Mouse (Mus musculus) E14TG2a.4 (cell line): ENCODE results near the gene Adcy5.

Source experiments
- H3K27me3 ChIP-seq: 2 replicates; pipeline ENCODE4 v1.6.1; 2014; ENCODE audit warnings: low read length, control low read depth; ENCODE audit not compliant: insufficient read depth
- H3K36me3 ChIP-seq: 2 replicates; pipeline ENCODE4 v1.6.1; 2014; ENCODE audit warnings: low read length, control low read depth; ENCODE audit not compliant: insufficient read depth
- H3K4me1 ChIP-seq: replicated peaks from 2 replicates; pipeline ENCODE4 v1.6.1; 2014; ENCODE audit warnings: low read depth, low read length, control low read depth
- H3K4me3 ChIP-seq: replicated peaks from 2 replicates; pipeline ENCODE4 v1.5.1; 2014; ENCODE audit warnings: mild to moderate bottlenecking, low read length
- H3K9me3 ChIP-seq: 2 replicates; pipeline ENCODE4 v1.6.1; 2014; ENCODE audit warnings: low read length, control low read depth
- CTCF ChIP-seq: conservative IDR thresholded peaks from 2 replicates; pipeline ENCODE4 v1.5.1; 2014; ENCODE audit warnings: low read length
- NANOG ChIP-seq: IDR thresholded peaks from 2 replicates; pipeline ENCODE4 v1.6.1; 2014; ENCODE audit warnings: borderline replicate concordance, low read length, mixed read lengths
- POU5F1 ChIP-seq: IDR thresholded peaks from 2 replicates; pipeline ENCODE4 v1.6.1; 2014; ENCODE audit warnings: low read length, borderline replicate concordance

Gene Adcy5

DNA sequence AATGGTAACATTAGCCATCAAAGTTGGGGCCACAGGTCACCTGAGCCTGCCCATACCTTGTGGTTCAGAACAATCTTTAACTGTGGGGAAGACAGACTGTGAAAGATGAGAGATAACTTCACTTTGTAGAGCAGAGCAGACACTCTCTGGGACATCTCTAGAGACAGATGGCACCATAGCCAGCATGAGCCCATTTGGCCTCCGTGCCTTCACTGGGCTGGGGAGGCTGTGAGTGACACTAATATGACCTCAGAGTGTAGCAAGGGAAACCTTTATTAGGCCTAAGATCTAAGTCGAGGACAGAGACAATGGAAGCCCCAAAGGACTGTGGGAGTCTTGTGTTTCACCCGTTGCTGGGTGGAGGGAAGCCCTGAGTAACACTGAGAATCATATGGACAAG, 92.7 kb downstream of the Adcy5 start:
- TF ChIP-seq CTCF (no peak), NANOG (no peak), POU5F1 (no peak)
- Histone ChIP-seq H3K4me1 (no peaks in the 10 kb centered on the region), H3K27me3 (peaks cover 36% of the 10 kb centered on the region), H3K36me3 (no peaks in the 10 kb centered on the region), H3K9me3 (no peaks in the 10 kb centered on the region), H3K4me3 (no peak overlapping the region)

DNA sequence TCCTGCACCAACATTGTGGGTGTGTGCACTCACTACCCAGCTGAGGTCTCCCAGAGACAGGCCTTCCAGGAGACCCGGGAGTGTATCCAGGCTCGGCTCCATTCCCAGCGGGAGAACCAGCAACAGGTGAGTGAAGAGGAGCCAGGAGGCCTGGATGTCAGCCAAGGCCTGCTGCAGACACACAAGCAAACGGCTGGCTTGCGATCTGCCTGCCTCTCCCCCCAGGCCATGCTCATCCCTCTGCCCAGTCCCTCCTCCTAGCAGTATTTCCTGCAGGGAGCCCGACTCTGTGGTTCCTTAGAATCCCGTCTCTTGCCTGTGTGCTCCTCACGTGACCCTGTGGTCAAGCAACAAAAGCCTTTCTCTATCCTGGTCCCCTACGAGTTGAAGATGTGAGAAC, 94.1 kb downstream of the Adcy5 start:
- Histone ChIP-seq H3K27me3 (peaks cover 36% of the 10 kb centered on the region), H3K4me3 (no peak overlapping the region), H3K9me3 (no peaks in the 10 kb centered on the region), H3K4me1 (no peaks in the 10 kb centered on the region; the same call in 1 of the 2 replicates), H3K36me3 (no peaks in the 10 kb centered on the region)
- TF ChIP-seq NANOG (no peak), CTCF (no peak), POU5F1 (no peak)

- Histone ChIP-seq H3K36me3 (no peaks in the 10 kb centered on the region), H3K9me3 (no peaks in the 10 kb centered on the region), H3K4me1 (no peaks in the 10 kb centered on the region; the same call in 1 of the 2 replicates), H3K4me3 (no peak overlapping the region), H3K27me3 (peaks cover 36% of the 10 kb centered on the region)
- TF ChIP-seq POU5F1 (no peak), NANOG (no peak), CTCF (no peak)
These were observed 95.1 kb downstream of the Adcy5 start for GRCm38 (mm10) chr16:35249763-35250162.

DNA sequence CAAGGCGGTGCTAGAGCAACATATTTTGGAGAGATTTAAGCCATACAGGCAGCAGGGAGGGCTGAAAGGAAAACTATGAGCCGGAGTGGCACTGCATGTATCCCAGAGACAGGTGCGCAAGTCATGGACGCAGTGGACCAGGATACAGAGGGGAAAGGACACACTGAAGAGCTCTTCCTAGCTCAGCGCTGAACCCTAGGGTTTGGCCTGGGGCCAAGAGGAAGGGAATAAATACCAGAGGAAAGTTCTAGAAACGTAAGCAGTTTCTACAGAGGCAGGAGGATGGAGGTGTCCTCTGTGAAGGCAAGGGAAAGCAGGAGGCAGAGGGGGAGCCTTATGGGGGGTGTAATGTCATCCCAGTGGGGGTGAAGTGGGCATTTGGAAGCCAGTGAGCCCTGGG, 97.0 kb downstream of the Adcy5 start:
- H3K36me3 ChIP-seq: no peaks in the 10 kb centered on the region
- H3K9me3 ChIP-seq: no peaks in the 10 kb centered on the region
- H3K27me3 ChIP-seq: peaks cover 32% of the 10 kb centered on the region
- H3K4me3 ChIP-seq: no peak overlapping the region
- no peaks in the 10 kb centered on the region; the same call in 1 of the 2 replicates for H3K4me1 ChIP-seq
- TF ChIP-seq NANOG: no peak
- TF ChIP-seq CTCF: no peak
- no peak for TF ChIP-seq POU5F1

DNA sequence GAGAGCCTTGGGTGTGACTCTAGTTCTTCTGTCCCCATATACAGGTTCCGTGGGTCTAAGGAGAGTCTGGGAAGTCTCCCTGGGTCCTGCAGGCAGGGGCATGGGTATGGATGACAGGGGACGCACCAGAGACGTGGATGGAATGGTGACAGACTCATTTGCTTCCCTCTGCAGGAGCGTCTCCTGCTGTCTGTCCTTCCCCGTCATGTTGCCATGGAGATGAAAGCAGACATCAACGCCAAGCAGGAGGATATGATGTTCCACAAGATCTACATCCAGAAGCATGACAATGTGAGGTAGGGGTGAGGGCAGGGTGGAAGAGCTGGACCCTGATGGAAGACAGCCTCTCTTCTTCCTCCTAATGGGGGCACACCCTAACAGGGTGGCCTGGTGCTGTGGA, 98.3 kb downstream of the Adcy5 start:
- H3K9me3 ChIP-seq: no peaks in the 10 kb centered on the region
- H3K27me3 ChIP-seq: peaks cover 32% of the 10 kb centered on the region
- TF ChIP-seq NANOG (no peak), POU5F1 (no peak), CTCF (no peak)
- H3K4me3 ChIP-seq: no peak overlapping the region
- no peaks in the 10 kb centered on the region; the same call in 1 of the 2 replicates for H3K4me1 ChIP-seq
- no peaks in the 10 kb centered on the region for H3K36me3 ChIP-seq

DNA sequence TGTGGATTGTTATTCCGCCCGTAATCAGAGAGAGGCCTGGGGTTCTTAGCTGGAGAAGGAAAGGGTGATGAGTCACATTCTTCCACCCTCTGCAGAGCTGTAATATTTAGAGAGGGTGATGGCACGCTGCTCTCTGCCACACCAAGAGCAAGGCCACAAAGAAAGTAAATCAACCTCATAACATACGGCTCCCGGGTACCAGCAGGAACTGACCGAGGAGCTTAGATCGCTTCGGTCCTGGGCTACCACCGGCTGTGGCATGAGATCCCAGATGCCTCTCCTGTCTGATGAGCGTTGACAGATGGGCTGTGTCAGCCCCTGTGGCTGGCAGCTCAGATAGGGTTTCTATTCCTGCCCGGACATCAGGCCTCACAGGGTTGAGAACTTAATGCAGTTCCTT, 101.3 kb downstream of the Adcy5 start:
- no peaks in the 10 kb centered on the region; the same call in 1 of the 2 replicates for H3K4me1 ChIP-seq
- no peak overlapping the region for H3K4me3 ChIP-seq
- H3K9me3 ChIP-seq: no peaks in the 10 kb centered on the region
- TF ChIP-seq POU5F1 (no peak), CTCF (no peak), NANOG (no peak)
- H3K36me3 ChIP-seq: no peaks in the 10 kb centered on the region
- peaks cover 10% of the 10 kb centered on the region for H3K27me3 ChIP-seq

DNA sequence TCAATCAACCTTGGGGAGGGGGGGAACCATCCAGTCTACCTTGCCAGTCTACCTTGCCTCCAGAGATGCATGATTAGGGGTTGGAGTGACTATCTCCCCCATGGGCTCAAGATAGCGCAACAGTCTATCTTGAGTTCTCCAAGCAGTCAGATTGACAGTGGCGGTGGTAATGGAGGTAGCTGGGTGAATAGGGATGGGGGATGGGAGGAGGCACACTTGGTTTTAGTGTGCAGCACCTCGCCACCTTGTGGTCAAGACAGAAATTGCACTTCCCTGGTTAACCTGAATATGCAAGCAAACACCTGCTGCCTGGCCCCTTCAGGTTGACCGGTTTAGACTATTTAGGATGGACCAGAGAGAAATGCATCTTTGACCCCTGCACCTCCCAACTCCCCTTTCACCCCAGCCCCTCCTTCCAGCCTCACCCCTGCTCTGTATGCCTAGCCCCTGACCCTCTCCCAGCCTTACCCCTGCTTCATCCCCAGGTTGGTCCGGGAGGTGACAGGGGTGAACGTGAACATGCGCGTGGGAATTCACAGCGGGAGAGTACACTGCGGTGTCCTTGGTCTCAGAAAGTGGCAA, 115.8 kb downstream of the Adcy5 start:
- no peak overlapping the region for H3K4me3 ChIP-seq
- no peaks in the 10 kb centered on the region for H3K36me3 ChIP-seq
- TF ChIP-seq NANOG (no peak), CTCF (peak; percentile 85)
- H3K9me3 ChIP-seq: no peaks in the 10 kb centered on the region
- peaks cover 34% of the 10 kb centered on the region for H3K4me1 ChIP-seq
- peaks cover 33% of the 10 kb centered on the region for H3K27me3 ChIP-seq

GRCm38 (mm10) chr16:35270945-35271344, 116.3 kb downstream of the Adcy5 start:
- Histone ChIP-seq H3K4me3 (no peak overlapping the region), H3K27me3 (peaks cover 34% of the 10 kb centered on the region), H3K4me1 (peaks cover 34% of the 10 kb centered on the region), H3K9me3 (no peaks in the 10 kb centered on the region), H3K36me3 (no peaks in the 10 kb centered on the region)
- TF ChIP-seq CTCF (no peak), NANOG (no peak), POU5F1 (no peak)

DNA sequence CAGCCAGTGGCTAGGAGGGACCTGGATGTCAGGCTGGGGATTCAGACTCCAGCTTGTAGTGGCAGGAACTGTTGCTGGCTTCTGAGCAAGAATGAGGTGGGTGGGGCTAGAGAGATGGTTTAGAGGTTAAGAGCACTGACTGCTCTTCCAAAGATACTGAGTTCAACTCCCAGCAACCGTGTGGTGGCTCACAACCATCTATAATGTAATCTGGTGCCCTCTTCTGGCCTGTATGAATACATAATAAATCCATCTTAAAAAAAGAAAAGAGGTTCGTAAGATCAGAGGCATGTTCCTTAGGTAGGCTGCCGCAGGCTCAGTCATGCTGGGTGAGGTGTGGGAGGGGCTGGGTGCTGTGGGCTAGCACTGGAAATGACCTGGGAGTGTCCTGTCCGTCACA, 116.9 kb downstream of the Adcy5 start:
- TF ChIP-seq NANOG (no peak), POU5F1 (no peak), CTCF (no peak)
- H3K27me3 ChIP-seq: peaks cover 34% of the 10 kb centered on the region
- H3K4me3 ChIP-seq: no peak overlapping the region
- no peaks in the 10 kb centered on the region for H3K36me3 ChIP-seq
- peaks cover 34% of the 10 kb centered on the region for H3K4me1 ChIP-seq
- no peaks in the 10 kb centered on the region for H3K9me3 ChIP-seq
